Mouse (Mus musculus) cerebellum, adult 11-12 months (tissue): Measurements from ENCODE around the gene Asic2.
A peak's percentile ranks its signal among the peaks of the same experiment; 100 is the strongest.

Experiments
- DNase-seq: peaks from one replicate; pipeline ENCODE4 v3.0.0; 2022

Asic2 gene

DNA sequence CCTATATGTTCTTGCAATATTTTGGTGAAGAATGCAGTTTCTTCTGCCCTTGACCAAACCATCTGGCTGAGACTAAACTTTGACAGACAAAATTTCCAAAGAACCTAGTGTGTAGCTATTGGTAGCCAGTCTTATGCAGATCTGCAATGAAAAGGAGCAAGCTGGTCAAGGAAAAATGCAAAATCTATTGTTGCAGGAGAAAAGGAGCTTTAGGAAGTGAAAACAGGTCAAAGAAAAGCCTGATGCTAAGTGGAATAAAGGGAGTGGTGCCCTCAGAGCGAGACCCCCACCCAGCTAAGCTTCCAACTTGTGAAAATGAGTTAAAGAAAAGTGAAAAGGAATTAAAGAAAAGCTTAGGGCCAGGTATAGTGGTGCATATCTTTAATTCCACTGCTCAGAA, 135.9 kb downstream of the Asic2 start:
- no peak for DNase-seq

DNA sequence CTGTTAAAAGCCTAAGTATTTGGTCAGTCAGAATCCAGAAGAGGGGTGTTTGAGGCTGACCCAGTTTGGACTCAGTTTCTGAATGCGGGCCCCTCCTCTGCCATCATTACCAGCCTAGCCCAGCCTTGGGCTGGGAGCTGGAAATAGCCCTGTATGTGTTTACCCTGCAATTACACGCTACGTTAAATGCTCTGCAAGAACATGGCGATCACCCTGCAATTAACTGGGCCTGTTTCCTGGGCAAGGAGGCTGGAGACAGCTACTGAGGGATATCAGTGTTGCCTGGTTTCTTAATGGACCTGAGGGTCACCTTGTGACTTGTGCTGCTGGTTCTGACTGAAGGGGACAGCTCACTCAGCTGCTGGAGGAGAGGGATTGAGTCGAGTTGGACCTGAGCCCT, 151.7 kb downstream of the Asic2 start:
- no peak for DNase-seq

DNA sequence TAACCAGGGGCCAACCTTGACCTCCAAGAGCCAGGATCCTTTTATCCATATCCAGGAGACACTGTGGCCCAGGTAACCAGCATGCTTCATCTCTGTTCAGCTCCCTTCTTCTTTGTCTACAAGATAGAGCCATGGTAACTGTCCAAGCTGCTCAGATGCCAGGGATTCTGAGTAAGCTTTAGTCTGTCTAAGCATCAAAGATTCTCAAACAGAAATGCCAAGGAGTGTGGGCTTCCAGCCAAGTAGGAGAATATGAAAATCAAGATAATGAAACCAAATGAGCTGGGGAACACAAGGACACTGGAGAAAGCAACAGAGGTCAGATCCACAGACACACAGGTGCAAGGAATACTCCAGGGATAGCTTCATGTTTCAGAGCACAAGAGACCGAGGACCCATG, 153.4 kb downstream of the Asic2 start:
- no peak for DNase-seq

DNA sequence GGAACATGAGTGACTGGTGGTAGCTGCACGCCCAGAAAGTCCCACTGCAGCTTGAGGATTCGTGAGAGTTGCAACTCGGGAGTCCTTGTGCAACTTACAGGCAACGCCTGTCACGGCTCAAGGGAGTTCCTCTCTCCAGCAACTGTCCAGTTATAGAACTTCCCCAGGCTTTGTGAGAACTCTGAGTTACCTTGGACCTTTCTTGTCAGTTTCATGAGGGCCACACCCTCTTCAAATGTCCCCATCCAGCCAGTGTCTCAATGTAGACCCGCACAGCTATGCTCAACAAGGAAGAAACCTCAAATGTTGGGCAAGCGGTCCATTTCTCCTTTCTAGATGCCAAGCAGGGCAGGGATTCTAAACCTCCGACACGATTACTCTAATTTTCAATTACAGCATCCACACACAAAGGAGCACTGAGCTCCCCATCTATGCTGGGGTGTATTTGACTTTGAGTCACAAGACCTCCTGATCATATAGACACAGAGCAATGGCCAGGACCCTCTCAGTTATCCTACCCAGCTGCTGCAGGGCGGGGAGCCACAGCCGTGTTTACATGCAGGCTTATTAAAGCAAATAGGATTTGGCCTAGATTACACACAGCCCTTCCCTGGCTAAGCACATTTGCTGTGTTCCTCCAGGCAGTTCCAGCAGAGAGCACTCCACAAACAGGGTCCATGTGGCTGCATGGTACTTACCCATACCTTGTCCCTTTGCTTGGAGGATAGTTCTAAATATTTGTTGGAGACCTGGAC, 161.2 kb downstream of the Asic2 start:
- no peak for DNase-seq

DNA sequence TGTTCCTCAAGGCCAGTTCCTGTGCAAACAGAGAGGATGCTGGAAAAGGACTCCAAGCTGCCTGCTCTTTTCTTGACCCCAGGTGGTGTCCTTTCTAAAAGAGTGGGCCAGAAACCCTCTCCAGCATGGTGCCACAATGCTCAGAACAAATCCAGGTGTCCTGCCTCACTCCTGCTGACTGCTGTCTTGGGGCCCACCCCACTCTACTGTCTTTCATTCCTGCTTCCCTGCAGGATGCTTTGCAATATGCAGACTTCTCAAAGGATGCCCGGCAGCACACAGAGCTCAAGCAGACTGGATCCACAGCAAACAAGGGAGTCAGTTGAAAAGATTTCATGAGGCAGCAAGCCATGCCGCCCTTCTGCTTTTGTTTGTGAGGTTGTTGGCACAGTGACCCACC, 164.7 kb downstream of the Asic2 start:
- no peak for DNase-seq

DNA sequence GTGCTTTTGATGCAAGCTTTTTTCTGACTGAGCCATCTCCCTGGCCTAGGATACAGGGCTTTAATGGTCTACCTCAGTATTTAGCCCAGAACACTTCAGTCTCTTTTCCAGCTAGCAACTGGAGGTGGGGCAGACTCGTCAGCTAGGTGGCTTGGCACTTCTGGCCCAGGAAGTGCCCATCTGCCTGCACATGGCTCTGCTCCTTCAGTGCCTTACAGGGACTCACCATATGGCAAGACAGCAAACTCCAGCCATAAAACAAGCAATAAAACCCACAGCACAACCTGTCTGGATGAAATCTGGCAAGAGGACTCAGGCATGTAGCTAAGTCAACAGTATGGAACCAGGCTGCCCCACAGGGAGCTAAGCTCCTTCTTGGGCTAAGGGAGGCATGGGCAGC, 165.6 kb downstream of the Asic2 start:
- peak; percentile 44 for DNase-seq

DNA sequence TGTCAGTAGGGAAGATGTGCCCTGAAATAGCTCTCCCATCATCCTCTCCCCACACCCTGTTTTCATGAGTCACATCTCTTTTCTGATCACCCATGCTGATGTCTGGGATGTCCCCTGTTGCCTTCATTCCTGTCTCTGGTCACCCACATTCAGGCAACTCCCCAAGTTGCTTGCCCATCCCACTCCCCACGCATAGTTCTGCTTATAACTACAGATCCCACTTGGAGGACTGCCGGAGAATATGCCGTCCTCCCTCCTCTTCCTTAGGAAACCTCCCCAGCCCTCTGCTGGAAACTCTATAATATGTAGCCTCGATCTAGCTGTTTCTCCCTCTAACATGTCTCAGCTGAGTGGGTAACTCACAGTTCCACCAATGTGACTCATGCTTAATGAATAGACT, 167.4 kb downstream of the Asic2 start:
- no peak for DNase-seq

DNA sequence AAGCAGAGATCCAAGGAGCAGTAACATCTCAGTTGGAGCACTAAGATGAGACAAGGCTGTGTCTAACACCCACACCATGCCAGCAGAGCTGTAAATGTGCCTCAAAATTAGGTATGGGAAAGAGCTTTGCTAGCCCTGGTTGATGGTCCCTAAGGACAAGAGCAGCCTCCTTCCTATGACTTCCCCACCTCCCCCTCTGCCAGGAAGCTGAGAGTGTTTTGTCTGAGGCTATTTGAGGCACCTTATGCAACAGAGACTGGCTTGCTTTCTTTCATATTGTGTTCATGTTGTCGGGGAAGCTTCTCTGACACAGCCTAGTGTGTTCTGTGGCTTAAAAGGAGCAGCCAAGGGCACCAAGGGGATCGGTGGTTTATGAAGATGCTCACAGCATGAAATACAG, 174.7 kb downstream of the Asic2 start:
- no peak for DNase-seq

DNA sequence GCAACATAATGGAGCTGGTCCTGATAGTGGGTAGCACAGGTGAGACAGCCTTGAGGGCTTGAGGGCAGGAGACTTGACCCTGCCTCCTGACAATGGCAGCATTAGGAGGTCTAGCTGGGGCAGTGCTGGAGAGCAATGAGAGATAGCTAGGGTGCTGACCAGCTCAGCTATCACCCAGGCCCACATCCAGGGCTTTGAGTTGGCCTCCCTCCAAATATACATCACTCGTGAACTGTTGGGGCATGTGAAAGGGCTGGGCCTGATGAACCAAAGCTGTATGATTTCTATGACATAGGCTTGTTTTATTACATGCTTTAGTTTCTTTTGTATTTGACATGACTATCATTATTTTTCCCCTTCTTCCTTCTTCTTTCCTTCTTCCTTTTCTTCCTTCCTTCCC, 176.7 kb downstream of the Asic2 start:
- no peak for DNase-seq

DNA sequence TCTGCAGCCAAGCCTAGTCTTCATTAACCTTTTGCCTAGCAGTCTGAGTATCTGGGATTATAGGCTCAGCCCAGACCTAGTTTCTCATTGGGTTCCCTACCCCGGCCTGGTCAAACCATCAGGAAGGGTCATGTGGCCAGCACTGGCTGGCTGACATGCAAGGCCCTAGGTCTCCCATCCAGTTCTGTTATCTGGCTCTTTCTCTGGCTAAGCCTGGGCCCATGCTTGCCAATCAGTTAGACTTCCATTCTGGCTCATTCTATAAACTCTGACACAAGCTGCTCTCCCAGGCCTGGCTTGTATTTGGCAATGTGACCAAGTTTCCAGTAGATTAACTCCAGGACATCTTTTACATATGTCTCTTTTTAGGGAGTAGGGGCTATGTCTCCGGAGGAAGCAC, 187.7 kb downstream of the Asic2 start:
- peak; percentile 84 for DNase-seq

DNA sequence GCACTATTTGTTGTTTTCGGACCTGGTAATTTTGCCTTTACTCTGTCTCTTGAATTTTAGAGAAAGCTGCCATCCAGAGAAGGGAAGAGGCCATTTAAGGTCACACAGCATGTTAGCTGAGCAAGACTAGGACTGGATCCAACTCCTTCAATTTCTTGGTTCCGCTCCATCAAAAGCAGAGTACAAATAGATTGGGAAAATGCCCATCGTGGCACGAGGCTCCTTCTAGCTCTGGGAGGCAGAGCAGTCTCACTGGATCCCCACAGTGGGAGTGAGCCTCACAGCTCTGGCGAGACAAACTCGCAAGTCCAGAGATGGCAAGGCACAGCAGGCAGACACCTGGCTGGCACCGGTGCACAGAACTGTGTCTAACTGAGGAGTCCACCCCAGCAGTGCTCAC, 188.4 kb downstream of the Asic2 start:
- peak; percentile 84 for DNase-seq

DNA sequence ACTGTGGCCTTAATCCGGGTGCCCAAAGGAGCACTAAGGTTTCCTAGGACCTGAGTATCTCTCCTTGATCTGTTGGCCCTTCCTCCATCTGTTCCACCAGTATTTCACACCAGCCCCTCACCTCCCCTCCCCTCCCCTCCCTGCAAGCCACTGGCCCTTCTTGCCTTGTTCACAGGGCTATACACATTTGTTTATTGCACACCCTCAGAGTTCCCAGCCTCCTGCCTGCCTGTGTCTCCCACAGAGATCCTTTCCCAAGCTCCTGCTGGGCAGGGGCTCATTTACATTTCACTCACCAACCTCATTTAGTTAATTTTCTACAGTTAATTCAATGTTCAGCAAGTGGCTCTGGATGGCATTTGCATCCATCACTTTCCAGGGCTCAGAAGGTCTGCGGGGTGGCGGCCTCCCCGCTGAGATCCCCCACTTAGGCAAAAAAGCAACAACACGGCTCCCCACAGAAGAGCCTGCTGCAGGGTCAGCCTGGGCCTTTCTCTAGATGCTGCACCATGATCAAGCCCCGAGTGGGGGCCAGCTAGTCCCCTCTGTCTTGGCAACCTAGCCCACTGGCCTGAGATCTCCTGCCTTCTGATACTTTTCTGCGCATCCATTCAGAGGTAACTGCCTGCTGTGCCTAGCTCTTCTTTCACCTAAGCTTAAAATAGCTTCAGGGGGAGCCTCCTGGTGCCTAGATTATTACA, 196.9 kb downstream of the Asic2 start:
- DNase-seq: no peak

DNA sequence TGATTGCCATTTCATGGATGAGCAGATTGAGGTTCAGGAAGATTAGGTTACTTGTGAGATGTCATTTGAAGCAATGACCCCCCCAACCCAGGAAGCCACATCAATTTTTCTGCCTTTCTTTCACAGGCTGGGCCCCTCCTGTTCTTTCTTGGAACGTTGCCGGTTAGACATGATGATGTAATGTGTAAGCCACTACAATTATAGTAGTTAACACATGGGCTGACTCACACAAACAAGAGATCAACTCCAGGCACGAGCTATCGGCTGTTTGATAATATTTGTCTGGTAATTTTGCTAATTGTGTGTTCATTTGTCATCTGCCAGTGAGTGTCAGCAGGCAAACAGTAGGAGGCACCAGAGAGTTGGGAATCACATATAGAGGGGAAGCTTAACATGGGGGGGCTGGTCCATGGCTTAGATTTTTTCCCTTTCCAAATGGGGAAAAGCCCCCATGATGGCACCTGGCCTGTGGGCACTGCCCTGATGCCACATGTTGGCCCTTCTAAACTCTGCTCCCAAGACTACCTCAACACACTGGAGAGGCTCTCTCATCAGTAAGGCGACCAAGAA, 198.5 kb downstream of the Asic2 start:
- no peak for DNase-seq

DNA sequence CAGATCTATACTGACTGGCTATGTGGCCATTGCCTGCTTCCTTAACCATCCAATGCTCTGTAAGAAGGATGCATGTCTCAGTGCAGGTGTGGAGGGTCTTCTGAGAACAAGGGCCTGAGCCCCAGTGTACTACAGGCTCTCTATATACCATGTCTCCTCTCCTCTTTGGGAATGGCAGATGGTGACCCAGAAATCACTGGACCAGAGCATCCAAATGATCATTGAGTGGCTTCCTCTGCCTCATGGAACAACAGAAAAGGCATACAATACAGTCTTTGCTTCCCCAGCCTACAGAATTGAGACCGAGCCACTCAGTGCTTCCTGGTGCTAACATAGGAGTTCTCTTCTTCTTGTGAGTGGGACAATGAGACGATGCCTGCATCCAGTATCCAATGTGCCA, 200.0 kb downstream of the Asic2 start:
- peak; percentile 39 for DNase-seq

DNA sequence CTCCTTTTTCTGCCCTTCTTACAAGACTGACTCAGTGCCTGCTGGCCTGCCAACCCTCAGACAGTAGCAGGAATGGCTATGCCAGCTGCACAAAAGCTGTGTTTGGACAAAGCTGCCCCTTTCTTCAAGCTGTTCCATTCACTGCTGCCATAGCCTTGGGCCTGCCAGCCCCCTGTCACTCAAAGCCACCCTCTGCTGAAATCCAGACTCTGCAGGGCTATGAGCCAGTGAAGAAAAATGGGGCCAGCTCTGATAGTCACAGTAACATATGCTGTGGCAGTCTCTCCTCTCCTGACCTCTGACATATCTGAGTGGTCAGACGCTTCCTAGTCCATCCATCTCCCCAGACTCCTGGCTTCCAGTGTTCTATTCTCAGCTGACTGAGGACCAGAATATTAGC, 200.5 kb downstream of the Asic2 start:
- DNase-seq: peak; percentile 74

DNA sequence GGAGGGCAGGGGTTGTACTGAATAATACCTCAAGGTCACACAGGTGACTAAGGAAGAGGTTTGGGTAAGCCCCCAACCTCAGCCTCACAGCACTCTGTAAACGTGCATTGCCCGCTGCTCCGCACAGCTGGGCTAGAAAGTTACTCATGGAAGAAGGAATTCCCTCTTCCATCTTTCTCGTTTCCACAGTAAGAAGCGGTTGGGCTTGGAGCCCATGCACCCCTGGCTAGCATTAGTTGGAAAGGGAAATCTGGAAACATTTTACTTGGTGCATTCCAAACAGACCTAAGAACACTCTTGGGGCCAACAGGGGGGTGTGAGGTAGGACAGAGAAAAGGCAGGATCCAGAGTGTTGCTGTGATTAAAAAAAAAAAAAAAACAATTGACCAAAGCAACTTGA, 203.0 kb downstream of the Asic2 start:
- no peak for DNase-seq

DNA sequence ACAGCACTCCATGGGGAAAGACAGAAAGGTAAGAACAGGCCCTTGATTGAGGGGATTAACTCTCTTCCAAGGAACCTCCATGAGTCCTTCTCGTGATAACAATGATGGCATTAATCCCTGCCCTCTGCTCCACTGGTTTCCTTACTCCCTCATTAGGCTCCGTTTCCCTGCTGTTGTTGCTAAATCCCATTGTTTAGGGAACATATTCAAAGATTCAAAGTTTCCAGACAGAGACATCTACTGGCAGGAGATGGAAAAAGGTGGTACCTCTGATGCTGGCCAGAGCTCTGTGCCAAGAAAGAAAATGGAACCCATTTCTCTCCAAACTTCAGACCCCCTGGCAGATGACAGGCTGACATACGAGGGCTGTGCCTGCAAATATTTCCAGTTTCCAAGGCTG, 203.5 kb downstream of the Asic2 start:
- no peak for DNase-seq

DNA sequence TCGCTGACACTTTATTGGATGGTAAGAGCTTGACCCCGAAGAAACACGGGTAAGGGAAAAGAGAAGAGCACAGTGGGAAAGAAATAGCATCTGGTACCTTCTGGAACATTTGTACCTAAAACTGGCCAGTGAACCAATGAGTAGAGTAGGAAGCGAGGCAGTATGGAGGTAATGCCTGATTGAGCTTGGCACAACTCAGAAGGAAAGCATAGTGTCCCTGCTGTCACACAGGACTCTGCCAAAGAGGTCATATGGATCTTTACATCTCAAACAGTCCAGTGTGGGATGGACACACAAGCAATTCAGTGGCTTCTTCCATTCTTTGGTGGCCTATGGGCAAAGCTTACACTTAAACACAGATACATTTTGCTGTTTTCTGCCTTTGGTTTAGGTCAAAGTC, 211.0 kb downstream of the Asic2 start:
- peak; percentile 28 for DNase-seq

DNA sequence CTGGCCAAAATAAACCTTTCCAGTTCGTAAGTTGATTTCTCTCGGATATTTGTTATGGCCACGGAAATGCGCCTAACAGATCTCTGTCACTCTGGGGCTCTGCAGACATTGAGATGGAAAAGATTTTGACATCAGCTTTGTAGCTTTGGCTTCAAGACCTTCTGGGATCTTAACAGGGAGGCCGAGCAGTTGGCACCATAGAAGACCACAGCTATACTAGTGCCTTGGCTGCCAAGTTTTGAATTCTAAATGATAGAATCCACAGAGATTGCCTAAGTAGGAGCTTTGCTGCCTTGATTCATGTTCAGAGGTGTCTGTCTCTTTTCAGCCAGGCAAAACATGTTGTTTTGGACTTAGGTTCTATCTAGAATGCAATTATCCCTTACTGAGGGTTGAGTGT, 217.4 kb downstream of the Asic2 start:
- DNase-seq: no peak

DNA sequence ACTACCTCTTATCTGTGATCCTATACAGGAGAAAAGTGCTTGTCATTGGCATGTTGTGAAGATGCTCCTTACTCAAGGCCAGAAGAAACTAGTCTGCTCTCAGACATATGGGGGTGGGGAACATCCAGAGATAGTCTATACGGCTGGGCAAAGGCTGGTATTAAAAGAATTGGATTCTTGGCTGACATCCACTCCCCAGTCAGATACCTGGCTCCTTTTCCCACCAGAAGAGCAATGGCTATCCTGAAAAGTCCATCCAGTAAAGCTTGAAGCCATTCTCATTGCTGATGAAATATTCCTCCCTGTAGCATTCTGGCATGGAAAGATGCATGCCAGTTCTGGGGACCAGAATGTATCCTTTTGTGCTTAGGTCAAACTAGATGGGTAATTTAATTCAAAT, 218.2 kb downstream of the Asic2 start:
- no peak for DNase-seq

DNA sequence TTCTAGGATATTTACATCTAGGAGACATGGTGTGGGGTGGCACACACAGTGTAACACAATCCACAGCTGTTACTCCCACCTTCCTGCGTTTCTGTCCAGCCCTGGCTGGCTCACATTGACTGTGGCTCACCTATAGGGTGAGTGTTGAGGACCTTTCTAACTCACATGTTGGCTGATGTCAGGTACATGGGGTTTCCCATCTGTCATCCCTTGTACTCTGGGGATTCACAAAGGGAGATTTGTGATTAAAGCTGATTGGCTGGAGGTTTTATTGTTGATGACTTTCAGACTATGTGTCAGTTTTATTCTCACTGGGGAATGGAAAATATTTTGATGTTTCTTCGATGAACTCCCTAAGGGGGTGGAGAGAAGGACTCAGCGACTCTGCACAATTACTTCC, 229.3 kb downstream of the Asic2 start:
- DNase-seq: no peak

DNA sequence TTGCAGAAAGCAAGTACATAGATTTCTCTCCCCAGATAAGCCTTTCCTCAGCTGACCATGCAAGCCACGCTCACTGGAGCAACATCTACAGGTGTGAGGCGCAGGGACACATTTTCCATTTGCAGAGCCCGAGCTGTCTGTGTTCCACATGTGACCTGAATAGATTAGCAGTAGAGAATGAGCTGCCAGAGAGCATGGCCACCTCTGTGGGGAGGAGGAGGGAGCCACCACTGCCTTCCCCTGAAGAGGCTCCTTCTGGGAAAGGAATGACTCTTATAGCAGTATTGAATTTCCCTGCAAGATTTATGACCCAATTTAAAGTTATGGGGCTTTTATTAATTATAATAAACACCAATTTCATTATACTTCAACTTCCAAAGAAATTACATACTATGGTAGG, 230.5 kb downstream of the Asic2 start:
- no peak for DNase-seq

DNA sequence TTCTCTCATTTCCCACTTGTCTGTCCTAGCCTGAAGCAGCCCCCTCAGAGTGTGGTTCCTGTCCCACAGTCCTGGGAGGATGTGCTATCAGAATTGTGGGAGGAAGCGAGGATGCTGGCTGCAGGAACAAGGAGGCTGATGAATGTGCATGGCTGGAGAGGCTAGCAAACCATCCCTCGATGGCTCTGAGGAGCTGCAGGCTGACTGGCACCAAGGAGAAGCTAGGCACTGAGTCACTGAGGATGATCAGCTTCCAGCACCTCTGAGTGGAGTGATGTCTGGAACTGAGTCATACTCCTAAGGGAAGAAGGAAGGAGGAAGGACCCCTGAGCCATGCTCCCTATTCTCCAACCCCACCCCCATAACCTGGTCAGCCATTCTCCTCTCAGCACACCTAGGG, 246.2 kb downstream of the Asic2 start:
- DNase-seq: no peak

DNA sequence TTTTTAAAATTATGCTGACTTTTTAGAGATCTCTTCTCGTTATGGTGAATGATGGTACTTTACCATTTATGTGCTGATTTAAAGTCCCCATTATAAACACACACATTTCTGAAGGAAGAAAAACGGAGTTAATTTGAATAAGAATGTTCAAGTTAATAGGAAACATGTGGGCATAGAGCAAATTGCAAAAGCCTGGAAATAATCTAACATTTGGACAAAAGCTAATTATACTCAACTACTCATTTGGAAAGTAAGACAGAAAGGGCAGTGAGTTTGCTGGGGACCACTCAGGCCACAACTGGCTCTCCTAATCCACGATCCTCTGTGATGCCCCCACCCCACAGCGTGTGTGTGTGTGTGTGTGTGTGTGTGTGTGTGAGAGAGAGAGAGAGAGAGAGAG, 253.5 kb downstream of the Asic2 start:
- no peak for DNase-seq

DNA sequence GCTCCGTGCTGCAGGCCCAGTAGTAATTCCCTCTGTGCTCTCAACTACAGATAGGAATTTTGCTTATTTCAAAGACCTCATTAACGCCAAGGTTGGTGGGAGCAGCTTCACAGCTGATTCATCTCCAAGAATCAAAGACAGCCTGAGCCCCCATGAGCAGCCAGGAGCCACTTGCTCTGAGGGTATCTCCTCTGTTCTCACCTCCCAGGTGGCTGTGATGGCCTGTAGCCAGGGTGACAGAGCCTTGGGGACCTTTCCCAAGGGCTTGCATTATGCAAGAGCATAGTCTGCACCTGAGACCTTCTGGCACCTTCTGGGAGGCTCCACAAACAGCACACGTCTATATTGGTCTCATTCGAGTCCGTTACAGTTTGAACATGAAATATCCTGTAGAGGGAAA, 261.3 kb downstream of the Asic2 start:
- no peak for DNase-seq
